Mouse (Mus musculus) lung, postnatal 0 days (tissue): Measurements from ENCODE around the gene Lrrc51.

ENCODE experiments used
- CTCF ChIP-seq: IDR thresholded peaks from 2 replicates; pipeline ENCODE4 v1.5.1; 2016; ENCODE audit warnings: antibody characterized with exemption, mild to moderate bottlenecking
- EP300 ChIP-seq: IDR thresholded peaks from 2 replicates; pipeline ENCODE4 v1.6.1; 2016; ENCODE audit warnings: antibody characterized with exemption, mild to moderate bottlenecking, control low read depth

GRCm38 (mm10) chr7:101982735-101983134 is 49.0 kb upstream of the Lrrc51 start:
- no peak for TF ChIP-seq CTCF
- no peak for TF ChIP-seq EP300
